Mouse (Mus musculus) hindbrain, embryonic 12.5 days (tissue): ENCODE results near the gene Slc10a1. TPM values are rescaled to one million over a fixed set of nuclear protein-coding genes. Genes with fewer than 3 reads are reported as not detected.
"Not testable (repeated sequence)": the region's sequence is repeated elsewhere in the genome, so short reads cannot be mapped to it uniquely, and the experiment has no call there.

Source experiments
- ATAC-seq: fragments of 200-750 bp; cut with Nextera tagmentation; 2 replicates; pipeline ENCODE4 v1.8.0; 2017; ENCODE audit warnings: moderate TSS enrichment; ENCODE audit not compliant: low FRiP score
- H3K27ac ChIP-seq: fragments of 300-500 bp; sonication (generic); 2 replicates; pipeline ENCODE4 v1.5.1; 2016; ENCODE audit warnings: mild to moderate bottlenecking
- H3K27me3 ChIP-seq: fragments of 300-500 bp; sonication (generic); 2 replicates; pipeline ENCODE4 v1.6.1; 2016; ENCODE audit warnings: mild to moderate bottlenecking
- H3K36me3 ChIP-seq: fragments of 300-500 bp; sonication (generic); 2 replicates; pipeline ENCODE4 v1.6.1; 2016; ENCODE audit warnings: mild to moderate bottlenecking
- H3K4me1 ChIP-seq: fragments of 300-500 bp; sonication (generic); 2 replicates; pipeline ENCODE4 v1.6.1; 2016
- H3K4me2 ChIP-seq: fragments of 300-500 bp; sonication (generic); replicated peaks from 2 replicates; pipeline ENCODE4 v1.6.1; 2016; ENCODE audit warnings: mild to moderate bottlenecking
- H3K4me3 ChIP-seq: fragments of 300-500 bp; sonication (generic); 2 replicates; pipeline ENCODE4 v1.5.1; 2016; ENCODE audit warnings: mild to moderate bottlenecking
- H3K9ac ChIP-seq: fragments of 300-500 bp; sonication (generic); 2 replicates; pipeline ENCODE4 v1.6.1; 2016; ENCODE audit warnings: mild to moderate bottlenecking, moderate library complexity
- H3K9me3 ChIP-seq: fragments of 300-500 bp; sonication (generic); replicated peaks from 2 replicates; pipeline ENCODE4 v1.6.1; 2016; ENCODE audit warnings: mild to moderate bottlenecking
- WGBS: fragments of 180-500 bp; shearing (Covaris S2); methylation state at CpG from one replicate; pipeline ENCODE4 v1.1.7; 2016; 5-methylcytosine and 5-hydroxymethylcytosine counted together
- polyA plus RNA-seq: library from polyadenylated mRNA; unstranded; fragments of >200 nt; fragmentation: Nextera tagmentation; extraction: Ambion mirVana; gene quantifications from 2 replicates; pipeline ENCODE4 v1.2.1, GENCODE M21; 2016

The Slc10a1 gene
- polyA plus RNA-seq, 1 experiment from 2014 or later: 0.45 TPM

DNA sequence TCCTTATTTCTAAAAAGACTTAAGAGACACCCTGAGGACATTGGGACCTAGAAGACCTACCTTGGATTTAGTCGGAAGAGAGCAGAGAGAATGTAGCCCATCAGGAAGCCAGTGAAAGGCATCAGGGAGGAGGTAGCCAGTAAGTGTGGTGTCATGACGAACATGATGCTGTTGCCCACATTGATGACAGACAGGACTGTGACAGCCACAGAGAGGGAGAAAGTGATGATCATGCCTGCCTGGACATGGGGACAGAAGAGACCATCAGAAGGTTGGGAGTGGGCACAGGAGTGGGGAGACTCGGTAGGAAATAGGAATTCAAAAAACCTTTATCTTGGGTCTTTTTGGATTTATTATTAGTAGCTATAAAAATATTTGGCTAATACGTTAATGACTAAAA is 10.5 kb downstream of the Slc10a1 start:
- Histone ChIP-seq H3K4me2 (no peak overlapping the region), H3K27me3 (no peaks in the 10 kb centered on the region), H3K4me3 (no peak overlapping the region), H3K4me1 (peaks cover 3% of the 10 kb centered on the region; the same call in 1 of the 2 replicates), H3K36me3 (peaks cover 64% of the 10 kb centered on the region), H3K27ac (no peak overlapping the region), H3K9ac (no peak overlapping the region), H3K9me3 (no peaks in the 10 kb centered on the region)
- 90% methylated on average over 4 of the region's 4 CpGs for WGBS
- ATAC-seq: no peak

GRCm38 (mm10) chr12:80956039-80956438 is 12.5 kb downstream of the Slc10a1 start:
- Histone ChIP-seq H3K9ac (no peak overlapping the region), H3K9me3 (no peaks in the 10 kb centered on the region), H3K36me3 (peaks cover 80% of the 10 kb centered on the region), H3K4me2 (no peak overlapping the region), H3K27ac (no peak overlapping the region), H3K27me3 (no peaks in the 10 kb centered on the region), H3K4me1 (peaks cover 5% of the 10 kb centered on the region; the same call in 1 of the 2 replicates), H3K4me3 (no peak overlapping the region)
- ATAC-seq: no peak
- WGBS: 89% methylated on average over 3 of the region's 3 CpGs

GRCm38 (mm10) chr12:80952526-80952925 is 16.0 kb downstream of the Slc10a1 start:
- Histone ChIP-seq H3K36me3 (peaks cover 79% of the 10 kb centered on the region), H3K4me2 (no peak overlapping the region), H3K9ac (no peak overlapping the region), H3K9me3 (no peaks in the 10 kb centered on the region), H3K27me3 (no peaks in the 10 kb centered on the region), H3K4me1 (peaks cover 5% of the 10 kb centered on the region; the same call in 1 of the 2 replicates), H3K27ac (no peak overlapping the region), H3K4me3 (no peak overlapping the region)
- no peak for ATAC-seq
- WGBS: 95% methylated on average over 1 of the region's 1 CpGs

GRCm38 (mm10) chr12:80951640-80952219 is 16.8 kb downstream of the Slc10a1 start:
- H3K27ac ChIP-seq: no peak overlapping the region
- H3K36me3 ChIP-seq: peaks cover 79% of the 10 kb centered on the region
- H3K9me3 ChIP-seq: no peaks in the 10 kb centered on the region
- no peaks in the 10 kb centered on the region for H3K27me3 ChIP-seq
- WGBS: 93% methylated on average over 3 of the region's 3 CpGs
- no peak overlapping the region for H3K9ac ChIP-seq
- no peak for ATAC-seq
- peaks cover 9% of the 10 kb centered on the region for H3K4me1 ChIP-seq
- no peak overlapping the region for H3K4me3 ChIP-seq
- H3K4me2 ChIP-seq: no peak overlapping the region

DNA sequence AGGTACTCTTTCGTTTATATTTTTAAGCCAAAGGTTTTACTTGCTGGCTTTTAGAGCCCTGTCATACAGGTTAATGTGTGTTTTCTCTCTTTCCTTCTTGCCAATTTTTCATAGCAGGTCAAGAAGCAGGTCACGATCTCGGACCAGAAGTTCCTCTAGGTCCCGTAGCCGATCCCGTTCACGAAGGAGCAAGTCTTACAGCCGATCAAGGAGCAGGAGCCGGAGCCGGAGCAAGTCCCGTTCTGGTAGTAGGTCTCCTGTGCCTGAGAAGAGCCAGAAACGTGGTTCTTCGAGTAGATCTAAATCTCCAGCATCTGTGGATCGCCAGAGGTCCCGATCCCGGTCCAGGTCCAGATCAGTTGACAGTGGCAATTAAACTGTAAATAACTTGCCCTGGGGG is 18.9 kb downstream of the Slc10a1 start:
- H3K4me2 ChIP-seq, ATAC-seq, H3K27ac ChIP-seq, H3K4me3 ChIP-seq, H3K9me3 ChIP-seq, H3K9ac ChIP-seq, H3K27me3 ChIP-seq: not testable (repeated sequence)
- 93% methylated on average over 16 of the region's 16 CpGs for WGBS
- peaks cover 13% of the 10 kb centered on the region for H3K4me1 ChIP-seq
- peaks cover 60% of the 10 kb centered on the region for H3K36me3 ChIP-seq

- Histone ChIP-seq H3K4me3 (no peak overlapping the region), H3K27me3 (no peaks in the 10 kb centered on the region), H3K36me3 (peaks cover 49% of the 10 kb centered on the region), H3K9ac (no peak overlapping the region), H3K4me1 (peaks cover 11% of the 10 kb centered on the region), H3K27ac (no peak overlapping the region), H3K9me3 (no peaks in the 10 kb centered on the region), H3K4me2 (no peak overlapping the region)
- WGBS: 96% methylated on average over 18 of the region's 18 CpGs
- ATAC-seq: no peak
These were observed 20.3 kb downstream of the Slc10a1 start for GRCm38 (mm10) chr12:80948202-80948601.

- H3K9me3 ChIP-seq: no peaks in the 10 kb centered on the region
- WGBS: under 1% methylated on average over 47 of the region's 47 CpGs
- no peaks in the 10 kb centered on the region for H3K27me3 ChIP-seq
- peak overlapping the region; percentile 84 for H3K9ac ChIP-seq
- H3K27ac ChIP-seq: peak overlapping the region; percentile 92
- H3K4me3 ChIP-seq: peak overlapping the region; percentile 77
- H3K4me2 ChIP-seq: peak overlapping the region; percentile 71
- H3K36me3 ChIP-seq: peaks cover 31% of the 10 kb centered on the region
- peaks cover 8% of the 10 kb centered on the region for H3K4me1 ChIP-seq
- peak; percentile 97 for ATAC-seq
These were observed 22.5 kb downstream of the Slc10a1 start for GRCm38 (mm10) chr12:80945996-80946355.

DNA sequence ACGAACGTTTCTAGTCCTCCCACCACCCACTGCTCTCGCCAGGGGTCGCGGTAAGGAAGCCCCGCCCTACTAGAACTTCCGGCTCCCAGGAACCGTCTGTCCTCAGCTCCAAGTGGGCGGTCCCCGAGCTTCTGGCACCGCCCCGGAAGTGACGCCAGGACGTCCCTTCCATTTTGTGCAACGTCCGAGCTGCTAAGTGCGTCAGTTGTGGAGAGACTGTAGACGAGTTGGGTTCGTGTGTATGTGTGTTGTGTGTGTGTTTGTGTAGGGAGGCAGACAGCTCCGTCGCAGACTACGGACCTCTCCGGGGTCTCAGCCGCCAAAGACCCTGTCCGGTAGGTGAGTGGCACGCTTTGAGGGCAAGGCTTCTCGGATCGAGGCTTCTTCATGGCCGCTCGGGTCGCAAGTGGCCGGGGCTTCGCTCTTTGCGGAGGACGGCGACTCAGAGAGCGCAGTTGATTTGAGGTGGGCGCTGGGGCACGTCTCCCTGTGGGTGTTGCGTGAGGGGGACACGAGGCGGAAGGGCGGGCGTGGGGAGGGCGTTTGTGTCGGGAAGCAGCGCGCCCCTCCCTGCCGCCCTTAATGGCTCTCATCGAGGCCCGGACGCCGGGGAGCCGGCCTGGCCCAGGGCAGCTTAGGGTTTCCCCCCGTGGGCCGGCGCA is 23.0 kb downstream of the Slc10a1 start, which contains the start of gene Srsf5:
TSS of gene Srsf5 (plus strand) at position 171 of the 662 bp plus-strand sequence.
- under 1% methylated on average over 54 of the region's 57 CpGs for WGBS
- Histone ChIP-seq H3K36me3 (peaks cover 26% of the 10 kb centered on the region), H3K4me3 (peak within 1 kb of the TSS; percentile 77), H3K9me3 (no peaks in the 10 kb centered on the region), H3K27ac (peak within 1 kb of the TSS; percentile 92), H3K4me1 (peaks cover 8% of the 10 kb centered on the region), H3K27me3 (no peaks in the 10 kb centered on the region), H3K9ac (peak within 1 kb of the TSS; percentile 84), H3K4me2 (peak within 1 kb of the TSS; percentile 71)
- ATAC-seq: peak; percentile 94

DNA sequence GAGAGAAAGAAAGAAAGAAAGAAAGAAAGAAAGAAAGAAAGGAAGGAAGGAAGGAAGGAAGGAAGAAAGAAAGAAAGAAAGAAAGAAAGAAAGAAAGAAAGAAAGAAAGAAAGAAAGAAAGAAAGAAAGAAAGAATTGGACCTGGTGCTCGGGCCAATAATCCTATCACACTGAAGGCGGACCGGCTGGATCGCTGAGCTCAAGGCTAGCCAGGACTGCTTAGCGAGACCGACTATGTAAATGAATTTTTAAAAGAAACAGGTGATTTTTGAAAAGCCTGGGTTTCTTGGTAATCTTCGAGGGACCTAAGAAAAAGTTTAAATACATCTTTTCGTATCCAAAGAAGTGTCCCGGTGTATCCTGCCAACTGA is 23.6 kb downstream of the Slc10a1 start:
- peak overlapping the region; percentile 77 for H3K4me3 ChIP-seq
- not testable (repeated sequence) for H3K9me3 ChIP-seq, H3K4me1 ChIP-seq, H3K27me3 ChIP-seq
- peaks cover 26% of the 10 kb centered on the region for H3K36me3 ChIP-seq
- H3K4me2 ChIP-seq: peak overlapping the region; percentile 71
- H3K9ac ChIP-seq: peak overlapping the region; percentile 32; the same call in 1 of the 2 replicates
- ATAC-seq: peak; percentile 62
- WGBS: 1% methylated on average over 9 of the region's 9 CpGs
- H3K27ac ChIP-seq: peak overlapping the region; percentile 92; the same call in 1 of the 2 replicates

DNA sequence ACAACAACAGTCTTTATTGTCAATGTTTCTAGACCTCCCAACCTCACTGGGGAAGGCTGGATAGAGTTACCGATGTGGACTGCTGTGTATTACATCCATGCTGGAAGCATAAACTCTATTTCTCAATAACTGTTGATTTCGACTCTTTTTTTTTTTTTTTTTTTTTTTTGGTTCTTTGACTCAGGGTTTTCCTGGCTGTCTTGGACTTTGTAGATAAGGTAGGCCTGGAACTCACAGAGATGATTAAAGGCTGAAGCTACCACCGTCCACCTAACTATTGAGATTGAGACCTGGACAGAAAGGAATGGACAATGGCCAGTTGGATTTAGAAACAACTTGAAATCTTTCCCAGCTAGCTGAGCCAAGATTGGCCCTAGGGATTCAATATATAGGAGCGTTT is 24.3 kb downstream of the Slc10a1 start:
- ATAC-seq: no peak
- no peaks in the 10 kb centered on the region for H3K9me3 ChIP-seq

DNA sequence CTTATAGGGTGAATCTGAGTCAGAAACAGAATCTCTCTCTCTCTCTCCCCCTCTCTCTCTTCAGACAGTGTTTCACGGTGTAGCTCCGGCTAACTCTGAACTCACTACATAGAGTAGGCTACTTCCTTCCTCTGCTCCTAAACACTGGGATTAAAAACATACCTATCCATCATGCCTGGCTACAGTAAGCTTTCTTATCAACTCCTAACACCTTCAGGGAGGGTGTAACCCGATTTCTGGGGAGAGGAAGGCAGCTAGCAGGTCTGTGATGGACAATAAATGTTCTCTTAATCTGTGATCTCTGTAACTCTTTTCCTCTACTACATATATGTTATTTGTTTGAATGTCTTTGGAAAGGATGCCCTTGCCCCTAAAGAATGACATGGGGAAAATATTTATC is 25.1 kb downstream of the Slc10a1 start:
- Histone ChIP-seq H3K36me3 (peaks cover 15% of the 10 kb centered on the region), H3K27me3 (no peaks in the 10 kb centered on the region), H3K4me3 (no peak overlapping the region), H3K27ac (no peak overlapping the region), H3K9ac (no peak overlapping the region), H3K9me3 (no peaks in the 10 kb centered on the region), H3K4me1 (peaks cover 8% of the 10 kb centered on the region), H3K4me2 (no peak overlapping the region)
- WGBS: 88% methylated on average over 3 of the region's 3 CpGs
- ATAC-seq: no peak

More for the DNA sequence above, 24.3 kb downstream of the Slc10a1 start:
- 91% methylated on average over 4 of the region's 4 CpGs for WGBS
- H3K36me3 ChIP-seq: peaks cover 22% of the 10 kb centered on the region
- no peak overlapping the region for H3K9ac ChIP-seq
- no peak overlapping the region for H3K4me3 ChIP-seq
- no peaks in the 10 kb centered on the region for H3K27me3 ChIP-seq
- peaks cover 8% of the 10 kb centered on the region for H3K4me1 ChIP-seq
- no peak overlapping the region for H3K4me2 ChIP-seq
- H3K27ac ChIP-seq: no peak overlapping the region

- no peaks in the 10 kb centered on the region for H3K9me3 ChIP-seq
- H3K27ac ChIP-seq: no peak overlapping the region
- peaks cover 5% of the 10 kb centered on the region; the same call in 1 of the 2 replicates for H3K4me1 ChIP-seq
- H3K9ac ChIP-seq: no peak overlapping the region
- no peaks in the 10 kb centered on the region for H3K27me3 ChIP-seq
- H3K36me3 ChIP-seq: peaks cover 2% of the 10 kb centered on the region; the same call in 1 of the 2 replicates
- no peak overlapping the region for H3K4me3 ChIP-seq
- no peak for ATAC-seq
- no peak overlapping the region for H3K4me2 ChIP-seq
- WGBS: 96% methylated on average over 3 of the region's 3 CpGs
These were observed 26.6 kb downstream of the Slc10a1 start for GRCm38 (mm10) chr12:80941886-80942285.

- Histone ChIP-seq H3K4me3 (no peak overlapping the region), H3K36me3 (no peaks in the 10 kb centered on the region), H3K27ac (no peak overlapping the region), H3K9me3 (no peaks in the 10 kb centered on the region), H3K4me2 (no peak overlapping the region), H3K4me1 (no peaks in the 10 kb centered on the region), H3K27me3 (no peaks in the 10 kb centered on the region), H3K9ac (no peak overlapping the region)
- ATAC-seq: no peak
- WGBS: 87% methylated on average over 4 of the region's 4 CpGs
These were observed 29.3 kb downstream of the Slc10a1 start for GRCm38 (mm10) chr12:80939165-80939564.
